Mouse (Mus musculus): Measurements from ENCODE around the gene Phlda2.

- TF ChIP-seq CTCF (IDR thresholded peaks at IDR 0.05; ENCODE audit: low read depth) (no peak), EP300 (IDR thresholded peaks at IDR 0.05; ENCODE audit: low read depth) (no peak)
Measured at GRCm38 (mm10) chr7:143503926-143504325, 976 bp upstream of the Phlda2 start.
